Mouse (Mus musculus) testis, postnatal 10 days (tissue): ENCODE data around the gene Aspscr1.

ENCODE experiments used
- DNase-seq: peaks from one replicate; pipeline ENCODE4 v3.0.0; 2021; ENCODE audit warnings: low spot score

Aspscr1 gene

GRCm38 (mm10) chr11:120672687-120673593 is at the start of gene Aspscr1:
TSS of gene Aspscr1 (plus strand) at chr11:120672973.
- peak; percentile 99 for DNase-seq

DNA sequence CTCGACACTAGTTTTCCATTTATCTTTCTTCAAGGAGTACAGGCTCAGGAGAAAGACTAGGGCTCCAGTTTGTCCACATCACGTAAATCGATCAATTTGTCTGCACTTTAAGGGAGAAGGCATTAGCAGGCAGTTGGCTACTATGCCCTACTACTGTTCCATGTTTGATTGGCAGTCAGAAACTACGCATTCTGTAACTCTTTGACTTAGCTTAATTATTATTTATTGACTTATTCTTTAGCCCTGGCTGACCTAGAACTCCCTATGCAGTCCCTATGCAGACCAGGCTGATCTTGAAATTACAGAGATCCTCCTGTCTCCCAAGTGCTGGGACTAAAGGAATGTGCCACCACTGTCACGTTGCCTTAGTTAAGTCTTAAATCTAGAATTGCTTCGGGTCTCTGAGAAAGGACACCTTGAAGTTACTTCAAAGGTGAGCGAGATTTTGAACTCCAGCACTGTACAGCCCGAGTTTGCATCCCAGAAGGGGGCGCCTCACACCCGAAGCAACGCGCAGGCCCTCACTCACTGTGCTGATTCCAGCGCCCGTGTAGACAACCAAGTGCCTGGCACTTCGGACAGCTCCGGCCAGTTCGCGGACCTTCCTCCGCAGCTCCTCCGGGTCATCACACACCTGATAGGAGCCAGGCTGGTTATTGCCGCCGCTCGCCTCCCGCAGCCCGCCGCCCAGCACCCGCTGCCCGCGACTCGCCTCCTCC is 48.7 kb upstream of the Aspscr1 start:
- peak; percentile 84 for DNase-seq

DNA sequence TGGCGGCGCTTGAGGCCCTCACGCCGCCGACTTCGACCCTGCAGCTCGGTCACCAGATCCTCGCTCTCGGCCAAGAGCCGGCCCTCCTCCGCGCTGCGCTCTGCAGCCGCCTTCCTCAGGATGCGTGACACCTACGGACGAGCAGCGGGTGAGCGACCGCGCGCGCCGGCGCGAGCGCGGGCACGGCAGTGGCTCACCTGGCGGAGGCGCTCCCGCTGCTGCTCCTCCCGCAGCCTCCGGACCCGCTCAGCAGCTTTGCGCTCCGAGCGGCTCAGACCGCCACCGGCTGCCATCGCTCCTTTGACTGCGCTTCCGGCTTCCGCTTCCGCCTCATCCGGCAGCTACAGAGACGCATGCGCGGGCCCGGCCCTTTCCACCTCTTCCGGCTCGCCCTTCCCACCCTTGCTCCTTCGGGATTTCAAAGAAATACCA is 48.1 kb upstream of the Aspscr1 start:
- DNase-seq = peak; percentile 90

DNA sequence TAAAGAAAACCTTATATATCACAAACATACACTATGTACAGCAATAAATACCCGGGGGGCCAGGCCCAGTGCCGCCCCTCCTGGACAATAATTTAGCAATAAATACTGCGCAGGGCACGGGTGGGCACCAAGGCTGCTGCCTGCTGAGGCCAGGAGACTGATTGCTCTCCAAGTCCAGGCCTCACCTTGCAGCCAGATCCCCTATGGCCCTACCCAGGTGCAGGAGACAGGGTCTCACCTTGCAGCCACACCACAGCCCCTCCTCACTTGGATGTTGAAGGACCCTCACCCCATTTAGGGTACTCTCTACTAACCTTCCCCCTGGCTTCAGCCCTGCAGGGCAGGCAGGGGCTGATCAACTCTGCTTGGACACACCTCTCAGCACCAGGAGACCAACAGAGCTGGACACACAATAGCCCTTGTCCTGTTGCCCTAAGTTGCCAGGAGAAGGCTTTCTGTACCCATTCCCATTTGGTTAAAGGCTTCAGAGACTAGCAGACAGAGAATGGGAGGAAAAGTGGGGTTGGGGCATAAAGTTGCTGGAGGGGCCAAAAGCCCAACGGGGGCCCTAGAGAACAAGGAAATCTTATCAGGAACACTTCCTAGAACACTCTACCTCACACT is 47.5 kb upstream of the Aspscr1 start, which contains the start of gene Sirt7:
Gene Sirt7 (minus strand): TSS at position 89 of the 624 bp plus-strand sequence.
- DNase-seq = no peak

DNA sequence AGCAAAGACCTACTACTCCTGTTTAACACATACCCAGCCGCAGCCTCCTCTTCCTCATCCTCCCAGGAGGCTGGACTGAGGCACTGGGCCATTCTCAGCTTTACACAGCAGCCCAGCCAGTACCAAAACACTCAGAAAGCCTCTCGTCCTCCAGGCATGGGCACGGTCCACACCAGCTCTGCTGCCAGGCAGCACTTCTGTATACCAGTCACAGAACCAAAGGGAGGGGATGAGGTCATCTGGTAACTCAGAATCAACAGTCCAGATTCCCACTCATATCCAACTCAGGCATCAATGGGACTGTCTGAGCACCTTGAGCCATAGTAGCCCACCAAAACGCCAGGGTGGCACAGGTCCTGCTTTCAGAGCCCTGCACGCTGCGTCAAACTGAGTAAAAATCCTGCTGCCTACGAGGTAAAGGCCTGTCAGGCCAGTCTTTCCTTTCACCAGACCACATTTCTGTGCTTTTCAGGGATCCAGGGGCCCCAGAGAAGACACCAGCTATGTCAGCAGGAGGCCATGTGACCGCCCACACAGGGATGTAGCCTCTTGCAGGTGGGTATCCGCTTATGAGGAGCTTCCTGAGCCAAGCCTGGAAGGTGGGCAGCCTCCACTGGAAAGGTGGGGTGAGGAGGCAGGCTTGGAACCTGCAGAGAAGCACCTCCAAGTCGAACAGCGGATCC is 45.8 kb upstream of the Aspscr1 start:
- peak; percentile 39 for DNase-seq

GRCm38 (mm10) chr11:120627468-120628300 is 45.1 kb upstream of the Aspscr1 start:
- DNase-seq = peak; percentile 38

GRCm38 (mm10) chr11:120628601-120629340 is 44.0 kb upstream of the Aspscr1 start:
- DNase-seq = peak; percentile 45

DNA sequence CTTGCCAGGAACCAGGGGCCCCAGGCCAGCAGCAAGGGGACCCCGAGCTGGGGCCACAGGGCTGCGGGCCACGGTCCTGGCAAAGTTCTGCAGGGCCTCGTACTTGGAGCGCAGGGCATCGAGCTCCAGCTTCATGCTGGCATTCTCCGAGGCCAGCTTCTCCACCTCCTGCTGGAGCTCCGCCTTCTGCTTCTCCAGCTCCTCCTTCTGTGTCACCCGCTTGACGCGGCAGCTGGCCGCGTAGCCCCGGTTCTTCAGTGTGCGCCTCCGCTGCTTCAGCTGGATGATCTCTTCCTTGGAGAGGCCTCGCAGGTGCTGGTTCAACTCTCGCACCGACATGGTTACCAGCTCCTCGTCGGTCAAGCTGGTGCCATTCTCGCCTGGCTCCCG is 43.4 kb upstream of the Aspscr1 start:
- DNase-seq = peak; percentile 43

GRCm38 (mm10) chr11:120629911-120630310 is 42.9 kb upstream of the Aspscr1 start:
- no peak for DNase-seq

DNA sequence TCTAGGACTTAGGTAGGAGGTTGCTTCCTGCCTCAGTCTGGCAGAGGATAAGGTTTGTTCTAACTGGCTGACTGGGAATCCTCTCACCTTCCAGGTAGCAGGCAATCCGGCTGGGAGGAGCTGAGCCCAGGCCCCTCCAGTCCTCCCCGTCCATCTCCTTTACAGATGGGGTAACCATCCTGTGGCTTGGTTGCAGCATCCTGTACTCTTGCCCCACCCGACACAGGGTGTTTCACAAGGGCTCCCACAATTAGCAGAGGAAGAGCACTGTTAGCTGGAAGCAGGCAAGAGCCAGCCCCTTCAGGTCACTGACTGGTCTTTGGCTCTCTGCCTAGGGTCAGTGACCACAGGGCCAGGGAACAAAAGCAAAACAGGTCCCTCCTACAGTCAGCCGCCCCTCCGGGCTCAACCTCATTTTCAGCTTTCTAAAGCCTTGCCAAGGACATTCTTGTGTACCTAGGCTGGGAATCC is 42.3 kb upstream of the Aspscr1 start:
- no peak for DNase-seq

DNA sequence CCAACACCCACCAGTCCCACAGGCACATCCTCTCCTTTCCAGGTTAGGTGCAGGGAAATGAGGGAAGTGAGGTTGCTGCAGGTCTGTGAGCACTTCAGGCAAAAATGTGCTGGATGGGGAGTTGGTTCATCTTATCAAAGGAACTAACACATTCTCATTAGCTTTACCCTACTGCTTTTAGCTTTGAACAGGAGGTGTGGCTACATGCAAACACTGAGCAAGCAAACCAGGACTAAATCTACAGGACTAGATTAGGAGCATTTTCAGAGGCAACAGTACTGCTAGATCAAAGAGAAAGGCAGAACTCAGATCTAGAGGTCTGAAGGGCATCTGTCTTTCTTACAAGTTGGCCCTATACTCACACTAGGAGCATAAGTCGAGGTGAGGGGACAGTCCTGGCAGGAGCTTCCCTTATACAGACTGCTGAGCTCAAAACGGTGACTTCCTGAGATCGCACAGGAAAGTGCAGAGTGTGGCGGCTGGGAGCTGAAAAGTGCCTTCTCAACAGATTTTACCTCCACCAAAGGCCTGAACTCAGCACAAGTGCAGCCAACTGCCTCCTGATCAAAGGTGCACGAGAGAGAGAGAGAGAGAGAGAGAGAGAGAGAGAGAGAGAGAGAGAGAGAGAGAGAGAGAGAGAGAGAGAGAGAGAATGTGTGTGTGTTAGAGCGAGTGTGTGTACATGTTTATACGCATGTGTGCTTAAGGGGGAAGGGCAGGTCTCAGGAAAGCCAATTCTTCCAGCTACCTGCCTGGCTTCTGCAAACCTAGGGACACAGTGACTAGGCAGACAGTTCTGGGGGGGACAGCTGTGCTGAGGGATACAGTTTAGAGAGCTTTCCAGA is 41.7 kb upstream of the Aspscr1 start:
- DNase-seq = peak; percentile 32

DNA sequence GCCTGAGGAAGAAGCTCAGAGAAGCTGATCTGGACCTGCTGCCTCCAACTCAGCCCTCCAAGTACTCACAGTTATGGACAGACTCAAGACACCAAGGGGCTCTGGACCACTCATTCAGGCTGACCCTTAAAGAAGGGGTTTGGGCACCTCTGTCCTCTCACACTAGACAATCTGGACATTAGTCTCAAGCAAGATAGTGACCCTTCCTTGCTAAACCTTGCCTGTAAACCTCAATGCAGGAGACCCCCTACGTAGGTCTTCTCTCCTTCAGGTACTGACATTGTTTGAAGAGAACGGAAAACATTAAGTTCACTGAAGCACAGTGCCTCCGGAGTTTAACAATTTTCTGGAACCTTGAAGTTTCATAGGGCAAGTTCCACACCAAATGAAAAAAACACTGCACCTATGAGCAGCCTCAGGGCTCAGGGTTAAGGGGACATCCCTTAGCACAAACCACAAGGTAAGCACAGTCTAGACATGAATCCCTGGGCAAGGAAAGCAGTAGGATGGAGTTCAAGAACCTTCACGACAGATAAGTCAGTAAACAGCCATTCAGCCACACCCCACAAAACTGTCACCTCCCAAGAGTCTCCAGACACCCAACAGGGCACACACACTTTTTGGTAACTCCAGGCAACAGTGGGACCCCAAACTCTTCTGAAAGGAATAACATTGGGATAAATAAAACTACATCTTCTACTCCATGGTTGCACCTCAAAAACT is 40.9 kb upstream of the Aspscr1 start:
- no peak for DNase-seq

GRCm38 (mm10) chr11:120632559-120633519 is 39.9 kb upstream of the Aspscr1 start:
- peak; percentile 81 for DNase-seq

DNA sequence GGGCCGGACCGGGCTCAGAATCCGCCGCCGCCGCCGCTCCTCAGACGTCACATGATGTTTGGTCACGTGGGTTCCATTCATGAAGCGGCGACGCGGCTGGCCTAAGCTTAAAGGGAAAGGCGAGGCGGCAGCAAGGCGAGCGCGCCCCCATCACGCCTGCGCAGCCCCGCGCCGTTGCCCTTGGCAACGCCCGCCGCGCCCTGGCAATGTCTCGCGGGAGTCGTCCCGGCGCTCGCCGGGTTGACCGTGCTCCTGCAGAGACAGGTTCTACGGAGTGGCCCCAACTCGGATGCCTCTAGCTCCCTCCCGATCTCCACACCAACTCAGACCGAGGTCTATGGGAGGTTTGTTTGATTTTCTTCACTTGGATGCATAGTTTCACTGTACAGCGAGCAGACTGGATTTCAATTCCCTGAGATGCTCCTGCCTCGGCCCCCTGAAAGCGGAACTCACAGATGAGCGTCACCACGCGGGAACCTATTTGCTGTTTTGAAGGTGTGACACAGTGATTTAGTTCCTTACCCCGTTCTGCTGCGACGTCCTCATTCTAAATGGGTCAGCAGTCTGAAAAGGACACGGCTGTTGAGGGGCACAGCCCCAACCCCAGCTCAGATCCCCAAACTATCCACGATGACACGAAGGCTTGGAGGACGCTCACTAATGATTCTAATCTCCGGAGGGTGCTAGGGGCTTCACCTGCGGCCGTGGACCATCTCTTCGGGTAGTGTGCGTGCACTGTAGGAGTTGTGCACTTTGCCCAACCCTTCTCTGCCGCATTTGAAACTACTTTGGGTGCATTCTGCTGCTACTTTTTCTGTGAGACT is 39.0 kb upstream of the Aspscr1 start, which contains the start of gene Mafg:
Gene Mafg (minus strand): TSS at position 81 of the 824 bp plus-strand sequence.
- peak; percentile 94 for DNase-seq

GRCm38 (mm10) chr11:120634810-120635209 is 38.0 kb upstream of the Aspscr1 start:
- DNase-seq = no peak

- DNase-seq = peak; percentile 38
Measured at GRCm38 (mm10) chr11:120641255-120641654, 31.5 kb upstream of the Aspscr1 start.
